ENCODE assay signal across 17 mouse cellular contexts in the genomic region with DNA sequence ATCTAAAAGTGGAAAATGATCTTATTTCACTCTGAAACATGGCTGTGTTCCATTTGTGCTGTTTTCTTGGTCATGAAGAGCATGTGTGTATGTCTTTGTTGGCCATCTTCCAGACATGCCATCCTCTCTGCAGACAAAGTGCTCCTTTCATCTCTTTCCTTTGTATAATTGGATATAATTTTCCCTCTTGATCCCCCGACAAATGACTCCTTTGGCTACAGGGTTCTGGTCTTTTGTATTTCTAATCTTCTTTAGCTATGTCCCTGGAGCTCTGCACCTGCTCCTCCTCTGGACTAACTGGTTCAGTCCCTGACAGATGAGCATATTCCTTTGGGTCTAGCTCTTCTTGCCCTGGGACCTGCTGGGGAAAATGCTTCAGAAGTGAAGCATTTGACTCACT. TPM values are rescaled to one million over a fixed set of nuclear protein-coding genes. Genes with fewer than 3 reads are reported as not detected.
DNase-seq lines count a peak whose midpoint lies in the region; ATAC-seq lines count a peak whose summit lies in the region.
"Had no signal": no experiment of that assay in that cellular context is flagged by ENCODE, and none has a peak within 500 bp of the region (broad histone marks: within the 10 kb centered on the region; RNA-seq: fewer than 3 reads in every experiment).

No protein-coding gene starts in this region.

- no peak overlapping the region for H3K9ac ChIP-seq in embryonic facial prominence, embryonic 11.5 days (replicated peaks; ENCODE audit: low read length)
- H3K9ac ChIP-seq in embryonic facial prominence, embryonic 12.5 days: no peak overlapping the region
- H3K9ac ChIP-seq: stomach, embryonic 15.5 days had no signal

- H3K4me1 ChIP-seq in embryonic facial prominence, embryonic 11.5 days (ENCODE audit: control insufficient read depth, insufficient read depth, low read length): no peaks in the 10 kb centered on the region
- peaks cover 12% of the 10 kb centered on the region for H3K4me1 ChIP-seq in embryonic facial prominence, embryonic 10.5 days
- 0 out of 2 replicates have a peak, but pooled peaks cover 2% of the 10 kb centered on the region for H3K4me1 ChIP-seq in embryonic facial prominence, embryonic 12.5 days

- ATAC-seq in embryonic facial prominence, embryonic 11.5 days (replicated peaks; ENCODE audit: insufficient number of reproducible peaks, low FRiP score, low TSS enrichment, low read depth): peak; percentile 35; the same call in 1 of the 2 replicates
- 0 out of 2 replicates have a peak, but pooled peaks have one; percentile 55 for ATAC-seq in embryonic facial prominence, embryonic 12.5 days (ENCODE audit: insufficient number of reproducible peaks, insufficient read depth, low FRiP score, low TSS enrichment)

- H3K27me3 ChIP-seq in embryonic facial prominence, embryonic 11.5 days (ENCODE audit: control insufficient read depth, insufficient read depth, low read length): no peaks in the 10 kb centered on the region
- H3K27me3 ChIP-seq in embryonic facial prominence, embryonic 10.5 days (replicated peaks; ENCODE audit: low read depth, poor library complexity, severe bottlenecking): peaks cover 20% of the 10 kb centered on the region
- peaks cover 15% of the 10 kb centered on the region for H3K27me3 ChIP-seq in embryonic facial prominence, embryonic 12.5 days
- H3K27me3 ChIP-seq: stomach, embryonic 15.5 days had no signal

- intact Hi-C loops in left cerebral cortex, postnatal 25 days (cut with DNase I): loop anchor here (10.0 kb wide), 1 partner anchor 572 kb away; no protein-coding TSS in a partner anchor
- intact Hi-C loops in heart, postnatal 36 days (cut with DNase I): no loop called here

- H3K4me2 ChIP-seq in embryonic facial prominence, embryonic 11.5 days (ENCODE audit: low read depth, low read length): no peak overlapping the region
- no peak overlapping the region for H3K4me2 ChIP-seq in embryonic facial prominence, embryonic 12.5 days (replicated peaks)
- H3K4me2 ChIP-seq: stomach, embryonic 15.5 days had no signal

- H3K9me3 ChIP-seq in embryonic facial prominence, embryonic 11.5 days (replicated peaks; ENCODE audit: control insufficient read depth, low read length): no peaks in the 10 kb centered on the region
- H3K9me3 ChIP-seq in embryonic facial prominence, embryonic 10.5 days: no peaks in the 10 kb centered on the region
- no peaks in the 10 kb centered on the region for H3K9me3 ChIP-seq in embryonic facial prominence, embryonic 12.5 days
- H3K9me3 ChIP-seq: stomach, embryonic 15.5 days had no signal

- no peak overlapping the region for H3K27ac ChIP-seq in embryonic facial prominence, embryonic 11.5 days (replicated peaks; ENCODE audit: low read depth, low read length)
- no peak overlapping the region for H3K27ac ChIP-seq in embryonic facial prominence, embryonic 10.5 days (replicated peaks)
- H3K27ac ChIP-seq in embryonic facial prominence, embryonic 12.5 days: no peak overlapping the region
- H3K27ac ChIP-seq: gastrocnemius, adult 2 months; stomach, embryonic 15.5 days had no signal

- 25% methylated on average over 1 of the region's 1 CpGs for WGBS in embryonic facial prominence, embryonic 11.5 days
- 16% methylated on average over 1 of the region's 1 CpGs for WGBS in embryonic facial prominence, embryonic 10.5 days
- WGBS in embryonic facial prominence, embryonic 12.5 days: 13% methylated on average over 1 of the region's 1 CpGs

- no peak for DNase-seq in embryonic facial prominence, embryonic 11.5 days (ENCODE audit: low spot score)
- no peak for DNase-seq in embryonic facial prominence, embryonic 10.5 days (ENCODE audit: low spot score)
- DNase-seq in left cerebral cortex, postnatal 25 days (ENCODE audit: low spot score in 2 of 2): peak; percentile 14 to 33
- DNase-seq in left cerebral cortex, adult 11 months (ENCODE audit: low spot score): no peak
- DNase-seq in retina, embryonic 14.5 days (ENCODE audit: low spot score): peak; percentile 2
- DNase-seq in thymus, postnatal 25 days: no peak
- DNase-seq in heart, postnatal 36 days: no peak
- DNase-seq: cerebellum, adult 9-11 months; gastrocnemius, adult 2 months; heart, adult 18-20 months; lung, postnatal 14 days; spleen, adult 18-20 months; thymus, postnatal 36 days had no signal

- no peaks in the 10 kb centered on the region for H3K36me3 ChIP-seq in embryonic facial prominence, embryonic 11.5 days (replicated peaks; ENCODE audit: control insufficient read depth, insufficient read depth, low read depth, low read length)
- H3K36me3 ChIP-seq in embryonic facial prominence, embryonic 10.5 days (replicated peaks): no peaks in the 10 kb centered on the region
- no peaks in the 10 kb centered on the region for H3K36me3 ChIP-seq in embryonic facial prominence, embryonic 12.5 days
- H3K36me3 ChIP-seq: stomach, embryonic 15.5 days had no signal

- H3K4me3 ChIP-seq in embryonic facial prominence, embryonic 11.5 days (ENCODE audit: low read depth, low read length): no peak overlapping the region
- H3K4me3 ChIP-seq in embryonic facial prominence, embryonic 10.5 days: no peak overlapping the region
- no peak overlapping the region for H3K4me3 ChIP-seq in embryonic facial prominence, embryonic 12.5 days
- H3K4me3 ChIP-seq: gastrocnemius, adult 2 months; stomach, embryonic 15.5 days had no signal

RNA-seq across cellular contexts. Expression of a gene that starts 4.0 kb away (rescaled TPM):
- polyA plus RNA-seq in embryonic facial prominence, embryonic 11.5 days (2014; fragmentation: Nextera tagmentation; extraction: Ambion mirVana): 1.2 and 1.3 TPM in 2 replicates
- polyA plus RNA-seq in embryonic facial prominence, embryonic 10.5 days (2016; fragmentation: Nextera tagmentation; extraction: Ambion mirVana): 0.64 and 0.78 TPM in 2 replicates
- 10 to 100 TPM; 70.8 to 71.5 TPM for total RNA-seq in left cerebral cortex, postnatal 25 days (2021)
- polyA plus RNA-seq in embryonic facial prominence, embryonic 12.5 days (2016; fragmentation: Nextera tagmentation; extraction: Ambion mirVana): 1.6 and 2.1 TPM in 2 replicates
- under 1 TPM; 0.50 to 0.62 TPM for total RNA-seq in heart, postnatal 36 days (2021)
- total RNA-seq: monocyte, adult 5-6 weeks had no signal

RNA-seq across cellular contexts. Expression of a gene that starts 36.8 kb away (rescaled TPM):
- polyA plus RNA-seq in embryonic facial prominence, embryonic 11.5 days (2014; fragmentation: Nextera tagmentation; extraction: Ambion mirVana): 0.17 and 0.32 TPM in 2 replicates
- polyA plus RNA-seq in embryonic facial prominence, embryonic 10.5 days (2016; fragmentation: Nextera tagmentation; extraction: Ambion mirVana): 0.10 and 0.13 TPM in 2 replicates
- total RNA-seq in left cerebral cortex, postnatal 25 days (2021): 1 to 10 TPM; 1.5 to 2.0 TPM
- polyA plus RNA-seq in embryonic facial prominence, embryonic 12.5 days (2016; fragmentation: Nextera tagmentation; extraction: Ambion mirVana): 0.88 and 1.2 TPM in 2 replicates
- total RNA-seq in heart, postnatal 36 days (2021): 1 to 10 TPM; 4.5 to 6.2 TPM
- total RNA-seq: monocyte, adult 5-6 weeks had no signal
- polyA plus RNA-seq: kidney, embryonic 14.5 days had no signal

Comparison
In these comparisons a context has a peak if more than half of its experiments do, and no peak if none do; other contexts are left out.
1. DNase-seq: peak in left cerebral cortex, postnatal 25 days (2 of 2) and retina, embryonic 14.5 days (single experiment); none in embryonic facial prominence, embryonic 11.5 days (single experiment), embryonic facial prominence, embryonic 10.5 days (single experiment), left cerebral cortex, adult 11 months (single experiment), thymus, postnatal 25 days (single experiment) and heart, postnatal 36 days (0 of 2).